Mouse (Mus musculus): Measurements from ENCODE around the gene Oit1. TPM values are rescaled to one million over a fixed set of nuclear protein-coding genes. Genes with fewer than 3 reads are reported as not detected.

Gene Oit1
- total RNA-seq (2014; fragmentation: Nextera tagmentation): not detected in 2 replicates
- not detected in 2 replicates for total RNA-seq (2017)
- polyA plus RNA-seq (2012): not detected in 2 replicates

DNA sequence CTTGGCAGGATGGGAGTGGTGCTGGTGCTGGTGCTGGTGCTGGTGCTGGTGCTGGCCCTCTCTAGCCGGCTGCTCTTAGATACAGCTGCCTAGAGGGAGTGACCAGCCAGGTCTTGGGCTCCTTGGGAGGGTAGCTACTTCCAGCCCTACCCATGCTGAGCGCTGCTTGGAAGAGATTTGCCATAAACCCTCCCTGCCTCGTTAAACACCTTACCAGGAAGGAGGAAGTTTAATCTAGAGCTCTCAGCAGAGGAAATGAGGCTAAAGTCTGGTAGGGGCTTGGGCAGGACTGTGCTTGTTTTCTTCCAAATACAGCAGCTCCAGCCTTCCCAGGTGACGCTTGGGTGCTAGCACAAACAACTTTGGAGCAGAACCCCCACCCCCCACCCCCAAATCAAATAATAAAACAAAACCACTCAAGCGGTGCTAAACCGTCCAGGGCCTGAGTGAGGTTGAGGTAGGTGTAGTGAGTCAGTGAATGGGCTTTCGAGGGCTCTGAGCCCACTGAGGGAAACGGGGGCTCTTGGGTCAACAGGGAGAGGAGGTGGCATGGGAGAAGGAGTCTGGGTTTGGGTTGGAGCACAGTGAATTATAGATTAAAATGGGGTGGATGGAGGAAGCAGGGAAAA, at the start of gene Oit1:
Oit1 (minus strand) TSS at position 70 of the 629 bp plus-strand sequence.
- TF ChIP-seq GATA1 (IDR thresholded peaks at IDR 0.05; ENCODE audit: borderline replicate concordance, low read length): no peak
- TF ChIP-seq POLR2AphosphoS5 (IDR thresholded peaks at IDR 0.05; ENCODE audit: insufficient replicate concordance, low read depth, low read length): no peak
- no peak for TF ChIP-seq CTCF (IDR thresholded peaks at IDR 0.05; ENCODE audit: low read depth, low read length)
- Histone ChIP-seq H3K36me3 (replicated peaks) (no peaks in the 10 kb centered on the region), H3K9me3 (replicated peaks) (no peaks in the 10 kb centered on the region; the same call in 1 of the 2 replicates), H3K4me1 (ENCODE audit: insufficient read depth, low read depth, low read length) (no peaks in the 10 kb centered on the region), H3K27me3 (ENCODE audit: insufficient read depth, low read length) (no peaks in the 10 kb centered on the region), H3K4me3 (ENCODE audit: low read depth, low read length) (no peak within 1 kb of the TSS)
- DNase-seq (ENCODE audit: low spot score) (no peak), ATAC-seq (ENCODE audit: extremely low read depth, insufficient number of reproducible peaks, low FRiP score, poor library complexity, severe bottlenecking) (no peak)

DNA sequence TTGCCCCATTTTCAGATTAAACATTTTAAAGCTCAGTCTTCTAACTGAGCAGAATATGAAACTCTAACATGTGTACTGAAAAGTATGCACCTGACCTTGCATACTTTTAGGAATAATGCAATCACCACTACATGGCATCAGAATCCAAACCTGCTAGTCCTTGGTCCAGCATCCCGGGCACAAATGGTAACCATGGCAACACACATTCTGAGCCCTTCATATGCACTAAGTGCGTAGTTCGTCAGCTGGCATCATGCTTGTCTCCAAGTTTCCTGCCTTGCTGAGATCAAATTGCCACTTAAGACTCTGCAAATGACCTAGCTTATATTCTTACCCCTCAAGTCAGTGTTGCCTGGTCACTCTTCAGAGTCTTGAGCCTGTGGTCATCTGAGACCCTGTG, 44.3 kb upstream of the Oit1 start:
- DNase-seq (ENCODE audit: low spot score): no peak
- H3K4me3 ChIP-seq (ENCODE audit: low read depth, low read length): no peak overlapping the region

DNA sequence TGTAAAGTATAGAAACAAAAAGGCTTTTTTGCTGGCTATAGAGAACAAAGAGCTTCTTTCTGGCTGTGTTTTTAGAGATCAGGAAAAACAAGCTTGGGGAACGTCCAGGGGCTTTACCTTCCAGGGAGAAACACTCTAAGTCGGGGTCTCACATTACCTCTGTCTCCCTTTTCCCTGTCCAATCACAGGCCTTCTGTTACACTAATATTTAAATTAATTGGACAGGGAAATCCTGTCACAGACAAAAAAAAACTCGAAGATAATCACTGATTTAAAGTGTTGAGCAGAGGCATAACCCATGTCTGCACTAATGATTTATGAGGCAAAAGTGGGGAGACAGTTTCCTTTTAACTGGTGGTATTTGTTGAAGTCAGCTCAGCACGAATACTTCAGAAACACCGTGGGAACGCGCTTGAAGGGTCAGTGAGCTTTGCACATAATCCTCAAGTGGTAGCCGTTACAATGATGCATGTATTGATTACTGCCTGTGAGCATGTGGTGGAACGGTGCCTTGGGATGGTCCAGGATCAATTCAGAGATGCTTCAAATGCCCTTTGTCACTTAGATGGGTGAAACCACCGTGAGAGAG, 42.7 kb upstream of the Oit1 start:
- H3K27me3 ChIP-seq (ENCODE audit: insufficient read depth, low read length): no peaks in the 10 kb centered on the region
- DNase-seq (ENCODE audit: low spot score): no peak
- ATAC-seq (ENCODE audit: extremely low read depth, insufficient number of reproducible peaks, low FRiP score, poor library complexity, severe bottlenecking): no peak
- no peak for TF ChIP-seq CTCF (IDR thresholded peaks at IDR 0.05; ENCODE audit: low read depth, low read length)
- no peak for TF ChIP-seq GATA1 (IDR thresholded peaks at IDR 0.05; ENCODE audit: borderline replicate concordance, low read length)
- TF ChIP-seq POLR2AphosphoS5 (IDR thresholded peaks at IDR 0.05; ENCODE audit: insufficient replicate concordance, low read depth, low read length): no peak
- no peak for TF ChIP-seq TAL1 (conservative IDR thresholded peaks at IDR 0.05; ENCODE audit: low read depth, low read length)
- TF ChIP-seq GATA2 (IDR thresholded peaks at IDR 0.05; ENCODE audit: borderline replicate concordance, low read depth, low read length): no peak
- no peaks in the 10 kb centered on the region for H3K36me3 ChIP-seq (replicated peaks)
- H3K4me1 ChIP-seq (ENCODE audit: insufficient read depth, low read depth, low read length): no peaks in the 10 kb centered on the region
- no peak overlapping the region for H3K4me3 ChIP-seq (ENCODE audit: low read depth, low read length)
- H3K9me3 ChIP-seq (replicated peaks): no peaks in the 10 kb centered on the region

More for the DNA sequence above, 44.3 kb upstream of the Oit1 start:
- no peaks in the 10 kb centered on the region for H3K27me3 ChIP-seq (ENCODE audit: insufficient read depth, low read length)
- TF ChIP-seq CTCF (IDR thresholded peaks at IDR 0.05; ENCODE audit: low read depth, low read length) (no peak), TAL1 (conservative IDR thresholded peaks at IDR 0.05; ENCODE audit: low read depth, low read length) (no peak), POLR2AphosphoS5 (IDR thresholded peaks at IDR 0.05; ENCODE audit: insufficient replicate concordance, low read depth, low read length) (no peak), GATA1 (IDR thresholded peaks at IDR 0.05; ENCODE audit: borderline replicate concordance, low read length) (no peak), GATA2 (IDR thresholded peaks at IDR 0.05; ENCODE audit: borderline replicate concordance, low read depth, low read length) (no peak)
- H3K9me3 ChIP-seq (replicated peaks): no peaks in the 10 kb centered on the region
- ATAC-seq (ENCODE audit: extremely low read depth, insufficient number of reproducible peaks, low FRiP score, poor library complexity, severe bottlenecking): no peak
- no peaks in the 10 kb centered on the region for H3K36me3 ChIP-seq (replicated peaks)
- H3K4me1 ChIP-seq (ENCODE audit: insufficient read depth, low read depth, low read length): no peaks in the 10 kb centered on the region

GRCm38 (mm10) chr14:8418610-8419009, 40.1 kb upstream of the Oit1 start:
- ATAC-seq (ENCODE audit: extremely low read depth, insufficient number of reproducible peaks, low FRiP score, poor library complexity, severe bottlenecking) (no peak), DNase-seq (ENCODE audit: low spot score) (no peak)
- H3K9me3 ChIP-seq (replicated peaks): no peaks in the 10 kb centered on the region
- no peak overlapping the region for H3K4me3 ChIP-seq (ENCODE audit: low read depth, low read length)
- no peaks in the 10 kb centered on the region for H3K4me1 ChIP-seq (ENCODE audit: insufficient read depth, low read depth, low read length)
- H3K27me3 ChIP-seq (ENCODE audit: insufficient read depth, low read length): no peaks in the 10 kb centered on the region
- H3K36me3 ChIP-seq (replicated peaks): no peaks in the 10 kb centered on the region
- TF ChIP-seq GATA1 (IDR thresholded peaks at IDR 0.05; ENCODE audit: borderline replicate concordance, low read length): no peak
- no peak for TF ChIP-seq CTCF (IDR thresholded peaks at IDR 0.05; ENCODE audit: low read depth, low read length)
- no peak for TF ChIP-seq TAL1 (conservative IDR thresholded peaks at IDR 0.05; ENCODE audit: low read depth, low read length)
- no peak for TF ChIP-seq GATA2 (IDR thresholded peaks at IDR 0.05; ENCODE audit: borderline replicate concordance, low read depth, low read length)
- no peak for TF ChIP-seq POLR2AphosphoS5 (IDR thresholded peaks at IDR 0.05; ENCODE audit: insufficient replicate concordance, low read depth, low read length)

DNA sequence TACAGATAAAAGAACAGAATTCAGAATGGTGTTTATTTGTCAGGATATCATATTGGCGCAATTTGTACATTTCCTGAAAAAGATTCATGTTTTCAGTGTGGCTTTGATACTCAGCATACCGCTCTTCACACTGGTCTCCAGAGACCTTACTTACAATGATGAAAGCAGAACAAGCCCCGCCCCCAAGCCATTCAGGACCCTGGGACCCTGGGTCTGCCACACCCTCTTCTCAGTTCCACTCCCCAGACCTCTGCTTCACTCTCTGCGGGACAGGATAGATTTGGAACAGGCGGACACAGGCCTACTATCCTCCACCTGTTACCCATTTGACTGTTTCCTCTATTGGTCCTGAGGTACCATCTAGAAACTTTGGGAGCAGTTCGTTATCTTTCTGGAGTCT, 27.4 kb upstream of the Oit1 start:
- TF ChIP-seq GATA1 (IDR thresholded peaks at IDR 0.05; ENCODE audit: borderline replicate concordance, low read length) (no peak), TAL1 (conservative IDR thresholded peaks at IDR 0.05; ENCODE audit: low read depth, low read length) (no peak), CTCF (IDR thresholded peaks at IDR 0.05; ENCODE audit: low read depth, low read length) (no peak), POLR2AphosphoS5 (IDR thresholded peaks at IDR 0.05; ENCODE audit: insufficient replicate concordance, low read depth, low read length) (no peak)
- ATAC-seq (ENCODE audit: extremely low read depth, insufficient number of reproducible peaks, low FRiP score, poor library complexity, severe bottlenecking): no peak
- Histone ChIP-seq H3K27me3 (ENCODE audit: insufficient read depth, low read length) (no peaks in the 10 kb centered on the region), H3K4me3 (ENCODE audit: low read depth, low read length) (no peak overlapping the region), H3K36me3 (replicated peaks) (no peaks in the 10 kb centered on the region), H3K4me1 (ENCODE audit: insufficient read depth, low read depth, low read length) (no peaks in the 10 kb centered on the region), H3K9me3 (replicated peaks) (no peaks in the 10 kb centered on the region)
- no peak for DNase-seq (ENCODE audit: low spot score)

DNA sequence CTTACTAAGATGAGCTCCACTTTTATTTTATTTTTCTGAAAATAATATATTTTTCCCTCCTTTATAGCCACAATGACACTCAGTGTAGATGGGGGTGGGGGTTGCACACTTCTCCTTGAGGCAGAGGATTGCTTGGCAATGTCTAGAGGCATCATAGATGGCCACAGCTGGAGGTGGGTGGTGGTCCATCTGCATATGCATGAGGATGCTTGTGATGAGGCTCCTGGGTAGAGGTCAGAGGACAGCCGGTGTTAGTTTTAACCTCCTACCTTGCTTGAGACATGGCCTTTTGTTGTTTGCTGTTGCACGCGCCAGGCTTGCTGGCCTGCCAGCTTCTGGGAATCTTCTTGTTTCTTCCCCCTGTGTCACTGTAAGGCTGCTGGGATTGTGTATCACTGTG, 24.8 kb upstream of the Oit1 start:
- ATAC-seq (ENCODE audit: extremely low read depth, insufficient number of reproducible peaks, low FRiP score, poor library complexity, severe bottlenecking) (no peak), DNase-seq (ENCODE audit: low spot score) (no peak)
- H3K27me3 ChIP-seq (ENCODE audit: insufficient read depth, low read length): no peaks in the 10 kb centered on the region

More for the DNA sequence above, 24.8 kb upstream of the Oit1 start:
- Histone ChIP-seq H3K4me3 (ENCODE audit: low read depth, low read length) (no peak overlapping the region), H3K9me3 (replicated peaks) (no peaks in the 10 kb centered on the region), H3K4me1 (ENCODE audit: insufficient read depth, low read depth, low read length) (no peaks in the 10 kb centered on the region), H3K36me3 (replicated peaks) (no peaks in the 10 kb centered on the region)
- TF ChIP-seq POLR2AphosphoS5 (IDR thresholded peaks at IDR 0.05; ENCODE audit: insufficient replicate concordance, low read depth, low read length) (no peak), TAL1 (conservative IDR thresholded peaks at IDR 0.05; ENCODE audit: low read depth, low read length) (no peak), GATA2 (IDR thresholded peaks at IDR 0.05; ENCODE audit: borderline replicate concordance, low read depth, low read length) (no peak), CTCF (IDR thresholded peaks at IDR 0.05; ENCODE audit: low read depth, low read length) (no peak), GATA1 (IDR thresholded peaks at IDR 0.05; ENCODE audit: borderline replicate concordance, low read length) (no peak)
